Mouse (Mus musculus) heart, postnatal 36 days (tissue): ENCODE results near the gene Cyb561d1. TPM values are rescaled to one million over a fixed set of nuclear protein-coding genes. Genes with fewer than 3 reads are reported as not detected.
"Not testable (repeated sequence)": the region's sequence is repeated elsewhere in the genome, so short reads cannot be mapped to it uniquely, and the experiment has no call there.

ENCODE experiments used
- DNase-seq, 2 experiments: peaks; one replicate each; pipeline ENCODE4 v3.0.0; 2021 to 2022
- intact Hi-C: fragments of 180-260 bp; cut with DNase I; formaldehyde crosslinking; loops from one replicate; pipeline ENCODE4 v1.15.1; 2025
- total RNA-seq, 2 experiments: library from RNA; stranded (reverse); gene quantifications; 2 replicates each; pipeline ENCODE4 v1.2.3; 2021

Cyb561d1 gene
- 1 to 10 TPM; 5.3 to 5.5 TPM for total RNA-seq

- intact Hi-C loops = loop anchor here (5.0 to 10.0 kb wide), 2 partner anchors 113 to 354 kb away; partner anchors contain the start of gene Ampd2
These were observed at the start of gene Cyb561d1 for GRCm38 (mm10) chr3:108200329-108201323. Gene Cyb561d1 (minus strand): TSS chr3:108201212.

GRCm38 (mm10) chr3:108246857-108247256 is 45.8 kb upstream of the Cyb561d1 start:
- intact Hi-C loops = no loop called here
- DNase-seq = no peak

More at GRCm38 (mm10) chr3:108200329-108201323, at the start of gene Cyb561d1:
- peak; percentile 95 to 97 for DNase-seq

GRCm38 (mm10) chr3:108241243-108241839 is 40.3 kb upstream of the Cyb561d1 start:
- no peak for DNase-seq

GRCm38 (mm10) chr3:108237474-108238102 is 36.6 kb upstream of the Cyb561d1 start:
- intact Hi-C loops = not testable (repeated sequence)

More at GRCm38 (mm10) chr3:108241243-108241839, 40.3 kb upstream of the Cyb561d1 start:
- intact Hi-C loops = no loop called here

GRCm38 (mm10) chr3:108231646-108232045 is 30.6 kb upstream of the Cyb561d1 start:
- DNase-seq = no peak
- intact Hi-C loops = no loop called here

More at GRCm38 (mm10) chr3:108237474-108238102, 36.6 kb upstream of the Cyb561d1 start:
- DNase-seq = not testable (repeated sequence)

GRCm38 (mm10) chr3:108227521-108227920 is 26.5 kb upstream of the Cyb561d1 start:
- DNase-seq = no peak
- intact Hi-C loops = no loop called here

- intact Hi-C loops = no loop called here
- DNase-seq = peak; percentile 35 to 41
These were observed 25.7 kb upstream of the Cyb561d1 start, which contains the start of gene Sypl2 for GRCm38 (mm10) chr3:108226558-108227350. Gene Sypl2 (minus strand): TSS chr3:108226648.

- no peak for DNase-seq
- intact Hi-C loops = no loop called here
These were observed 24.9 kb upstream of the Cyb561d1 start for GRCm38 (mm10) chr3:108225711-108226557.

GRCm38 (mm10) chr3:108220661-108221060 is 19.6 kb upstream of the Cyb561d1 start:
- intact Hi-C loops = no loop called here
- DNase-seq = no peak

- intact Hi-C loops = no loop called here
These were observed 13.7 kb upstream of the Cyb561d1 start for GRCm38 (mm10) chr3:108214734-108215133.

GRCm38 (mm10) chr3:108212406-108212805 is 11.4 kb upstream of the Cyb561d1 start:
- DNase-seq = no peak
- intact Hi-C loops = no loop called here

More at GRCm38 (mm10) chr3:108214734-108215133, 13.7 kb upstream of the Cyb561d1 start:
- no peak for DNase-seq

GRCm38 (mm10) chr3:108211845-108212244 is 10.8 kb upstream of the Cyb561d1 start:
- no peak for DNase-seq
- intact Hi-C loops = loop anchor here (2.0 kb wide), 1 partner anchor 45 kb away; the partner anchor contains the start of gene Psma5

GRCm38 (mm10) chr3:108210771-108211139 is 9.7 kb upstream of the Cyb561d1 start, which contains the start of gene Atxn7l2:
Gene Atxn7l2 (minus strand): TSS chr3:108210934.
- DNase-seq = no peak
- intact Hi-C loops = loop anchor here (2.0 kb wide), 1 partner anchor 46 kb away; the partner anchor contains the start of gene Psma5

GRCm38 (mm10) chr3:108209946-108210770 is 9.1 kb upstream of the Cyb561d1 start:
- DNase-seq = peak; percentile 89 to 92
- intact Hi-C loops = loop anchor here (2.0 to 10.0 kb wide), 2 partner anchors 47 to 345 kb away; partner anchors contain the start of gene Psma5

- DNase-seq = no peak
- intact Hi-C loops = loop anchor here (10.0 kb wide), 1 partner anchor 345 kb away; no protein-coding TSS in a partner anchor
These were observed 8.5 kb upstream of the Cyb561d1 start for GRCm38 (mm10) chr3:108209536-108209935.

- DNase-seq = no peak
- intact Hi-C loops = loop anchor here (10.0 kb wide), 1 partner anchor 346 kb away; no protein-coding TSS in a partner anchor
These were observed 8.0 kb upstream of the Cyb561d1 start for GRCm38 (mm10) chr3:108209001-108209400.

- intact Hi-C loops = loop anchor here (10.0 kb wide), 1 partner anchor 348 kb away; no protein-coding TSS in a partner anchor
- DNase-seq = no peak
These were observed 5.8 kb upstream of the Cyb561d1 start for GRCm38 (mm10) chr3:108206731-108207375.
